Mouse (Mus musculus) c-Kit-positive CD71-positive TER-119-negative erythroid progenitor cells, embryonic 14.5 days (primary cell): ENCODE results near the gene Sf3b2.
A peak's percentile ranks its signal among the peaks of the same experiment; 100 is the strongest.
"Not testable (repeated sequence)": the region's sequence is repeated elsewhere in the genome, so short reads cannot be mapped to it uniquely, and the experiment has no call there.

Experiments
- DNase-seq: peaks from one replicate; pipeline ENCODE4 v3.0.0-alpha.2; 2013; ENCODE audit warnings: low read depth

Sf3b2 gene

DNA sequence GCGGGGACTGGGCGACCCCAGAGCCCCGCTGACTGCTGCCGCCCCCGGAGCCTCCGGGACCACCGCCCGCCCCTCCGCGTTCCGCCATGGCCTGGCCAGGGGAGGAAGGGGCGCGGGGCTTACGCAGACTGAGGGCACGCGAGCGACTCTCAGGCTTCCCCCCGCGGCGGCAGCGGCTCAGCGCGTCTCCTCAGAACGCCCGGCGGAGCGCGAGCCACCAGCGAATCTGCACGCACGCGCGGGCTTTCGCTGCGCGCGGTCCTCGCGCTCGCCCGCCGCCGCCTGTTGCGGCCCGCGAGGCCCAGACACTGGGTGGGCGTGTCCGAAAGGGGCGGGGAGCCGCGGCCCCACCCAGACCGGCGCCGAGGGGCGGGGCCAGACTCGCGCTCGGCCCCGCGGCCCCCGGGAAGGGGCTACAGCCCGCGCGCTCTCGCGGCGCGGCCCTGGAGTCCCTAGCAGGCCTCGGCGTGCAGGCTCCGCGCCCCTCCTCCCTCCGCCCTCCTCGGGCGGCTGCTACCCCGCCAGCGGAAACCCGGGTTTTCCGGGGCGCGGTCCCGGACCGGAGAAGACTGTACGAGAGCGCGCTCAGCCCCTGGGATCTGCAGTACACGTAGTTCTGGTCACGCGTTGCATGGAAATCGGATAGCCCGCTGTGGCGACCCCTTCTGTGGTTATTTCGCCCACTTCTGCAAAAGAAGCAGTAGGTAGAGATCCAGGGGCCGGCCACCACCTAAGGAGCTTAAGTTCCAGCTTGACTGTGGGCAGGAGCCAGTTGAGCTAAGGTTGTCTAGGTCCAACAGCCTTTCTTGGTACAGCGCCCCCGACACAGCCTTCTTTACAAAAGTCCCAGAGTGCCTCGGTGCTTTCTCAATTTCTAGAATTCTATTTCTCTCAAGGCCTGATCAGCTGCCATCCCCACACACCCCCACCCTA lies 22.2 kb downstream of the Sf3b2 start, which contains the start of gene Pacs1:
TSS of gene Pacs1 (minus strand) at position 319 of the 933 bp plus-strand sequence.
- no peak for DNase-seq

DNA sequence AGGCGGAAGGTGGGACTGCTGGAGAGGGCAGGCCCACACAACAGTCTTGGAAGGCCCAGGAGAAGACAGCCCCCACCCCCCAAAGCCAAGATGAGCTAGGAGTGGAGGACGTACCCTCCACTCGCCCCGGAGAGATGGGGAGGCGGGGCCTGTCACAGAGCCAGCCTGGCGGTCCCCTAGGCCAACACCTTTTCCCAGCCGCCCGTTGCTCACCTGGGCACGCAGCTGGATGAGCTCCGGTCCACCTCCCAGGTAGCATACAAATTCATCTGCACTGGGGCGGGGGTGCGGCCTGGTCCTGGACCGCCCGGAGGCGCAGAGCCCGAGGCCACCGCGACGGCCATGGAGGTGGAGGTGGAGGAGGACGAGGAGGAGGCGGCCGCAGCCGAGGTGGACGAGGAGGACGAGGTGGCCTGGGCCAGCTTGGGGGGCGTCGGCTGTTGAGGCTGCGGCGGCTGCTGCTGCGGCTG lies 22.9 kb downstream of the Sf3b2 start:
- DNase-seq = no peak

DNA sequence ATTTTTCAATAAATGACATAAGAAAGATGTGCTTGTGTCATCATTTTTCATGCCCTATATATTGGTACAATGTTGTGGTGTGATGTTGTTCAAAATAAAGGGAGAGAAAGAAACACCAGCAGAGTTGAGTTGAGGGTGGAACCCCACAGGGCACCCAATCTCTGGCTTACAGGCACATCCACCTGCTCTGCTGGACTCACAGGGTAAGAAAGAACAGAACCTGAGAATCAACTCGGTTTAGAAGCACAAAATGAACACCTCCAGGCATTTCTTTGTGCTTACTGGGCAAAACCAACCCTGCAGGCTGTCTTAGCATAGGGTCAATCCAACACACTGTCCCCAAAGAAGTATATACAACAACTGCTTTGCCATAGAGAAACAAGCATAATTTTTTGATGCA lies 23.8 kb downstream of the Sf3b2 start:
- no peak for DNase-seq

DNA sequence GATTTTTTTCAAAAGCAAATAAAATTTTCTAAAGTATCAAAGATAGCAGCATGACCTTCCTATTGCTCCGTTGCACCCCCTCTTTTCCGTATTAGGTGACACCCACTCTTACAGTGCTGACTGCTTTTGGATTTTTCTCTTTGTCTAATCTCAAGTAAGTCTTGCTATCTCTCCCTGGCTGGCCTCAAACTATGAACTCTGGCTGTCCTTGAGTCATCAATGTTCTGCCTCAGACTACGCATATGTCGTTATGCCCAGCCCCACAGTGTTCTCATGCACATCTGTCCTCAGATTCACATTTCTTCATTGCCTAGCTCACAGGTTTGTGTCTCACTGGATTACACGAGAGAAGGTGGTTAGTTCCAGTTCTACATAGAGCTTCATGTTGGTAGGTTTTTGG lies 25.9 kb downstream of the Sf3b2 start:
- peak; percentile 56 for DNase-seq

DNA sequence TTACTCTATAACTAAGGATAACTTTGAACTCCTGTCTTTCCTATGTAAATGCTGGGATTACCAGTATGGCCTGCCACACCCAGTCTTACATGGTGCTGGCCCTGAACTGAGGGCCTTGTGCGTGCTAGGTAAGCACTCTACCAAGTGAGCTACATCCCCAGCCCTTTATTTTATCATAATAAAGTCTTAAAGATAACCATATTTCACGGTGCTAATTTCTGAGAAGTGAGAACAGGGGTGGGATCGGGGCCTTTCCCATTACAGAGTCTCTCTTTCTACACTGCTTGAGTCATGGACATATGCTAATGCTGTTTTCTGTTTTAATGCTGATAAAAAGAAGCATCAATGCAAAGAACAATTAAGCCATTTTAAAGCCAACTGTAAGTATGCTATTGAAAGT lies 26.4 kb downstream of the Sf3b2 start:
- peak; percentile 63 for DNase-seq

DNA sequence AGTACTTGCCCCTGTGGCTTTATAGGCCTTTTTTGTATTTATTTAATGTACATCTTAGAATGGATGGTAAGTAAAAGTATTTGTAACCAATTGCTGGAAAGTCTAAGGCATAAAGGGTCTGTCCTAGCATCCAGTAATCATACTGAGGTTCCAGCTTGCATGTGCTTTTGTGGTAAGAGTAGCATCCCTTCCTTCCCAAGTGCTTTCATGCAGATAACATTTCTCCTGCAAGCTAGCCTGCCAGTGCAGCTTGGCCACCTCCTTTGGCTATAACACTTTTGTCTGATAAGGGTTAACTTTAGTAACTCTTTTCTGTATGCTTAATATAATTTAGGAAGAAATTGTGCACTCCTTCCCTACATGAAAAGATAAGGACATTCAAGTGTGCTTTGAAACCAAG lies 27.2 kb downstream of the Sf3b2 start:
- DNase-seq = peak; percentile 62

DNA sequence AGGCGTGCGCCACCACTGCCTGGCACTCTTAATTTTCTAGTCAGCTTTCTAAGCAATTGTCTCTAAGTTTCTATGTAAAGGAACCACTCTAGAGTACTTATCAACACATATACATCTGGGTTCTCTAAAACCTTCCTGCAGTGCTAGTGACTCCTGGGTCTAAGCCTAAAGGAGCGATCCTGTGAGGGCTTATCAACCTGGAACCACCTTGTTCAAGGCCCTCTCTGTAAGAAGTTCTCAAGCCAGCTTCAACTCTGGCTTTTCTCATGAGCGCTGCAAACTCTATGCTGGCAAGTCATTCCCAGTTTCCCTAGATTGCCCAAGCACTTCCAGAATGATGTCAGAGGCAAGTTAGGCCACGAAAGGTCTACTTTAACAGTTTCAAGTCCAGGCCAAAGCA lies 28.2 kb downstream of the Sf3b2 start:
- peak; percentile 82 for DNase-seq

DNA sequence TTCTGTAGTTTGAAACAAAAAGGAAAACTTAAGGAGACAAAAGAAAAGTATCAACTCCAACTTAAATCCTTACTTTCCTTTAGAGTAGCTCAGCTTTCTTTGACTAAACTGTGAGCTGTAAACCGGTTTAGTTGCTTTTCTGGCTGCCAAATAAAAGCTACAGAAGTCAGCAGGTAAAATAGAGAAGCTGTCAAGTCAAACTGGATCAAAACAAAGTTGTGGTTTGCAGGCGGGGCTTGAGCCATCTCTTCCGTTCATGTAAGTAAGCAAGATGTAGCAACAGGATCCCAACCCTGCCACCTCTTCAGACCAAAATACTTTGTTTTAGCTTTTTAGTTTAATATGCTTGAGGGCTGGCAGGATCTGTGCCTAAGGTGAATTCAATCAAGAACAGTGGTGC lies 38.1 kb downstream of the Sf3b2 start:
- DNase-seq = no peak

DNA sequence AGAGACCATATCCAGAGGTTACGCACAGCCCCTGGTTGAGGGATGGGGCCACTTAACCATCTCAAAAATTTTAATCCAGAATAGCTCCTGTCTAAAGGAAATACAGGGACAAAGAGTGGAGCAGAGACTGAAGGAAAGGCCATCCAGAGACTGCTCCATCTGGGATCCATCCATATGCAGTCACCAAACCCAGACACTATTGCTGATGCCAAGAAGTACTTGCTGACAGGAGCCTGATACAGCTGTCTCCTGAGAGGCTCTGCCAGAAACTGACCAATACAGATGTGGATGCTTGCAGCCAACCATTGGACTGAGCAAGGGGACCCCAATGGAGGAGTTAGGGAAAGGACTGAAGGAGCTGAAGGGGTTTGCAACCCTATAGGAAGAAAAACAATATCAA lies 58.3 kb downstream of the Sf3b2 start:
- not testable (repeated sequence) for DNase-seq

DNA sequence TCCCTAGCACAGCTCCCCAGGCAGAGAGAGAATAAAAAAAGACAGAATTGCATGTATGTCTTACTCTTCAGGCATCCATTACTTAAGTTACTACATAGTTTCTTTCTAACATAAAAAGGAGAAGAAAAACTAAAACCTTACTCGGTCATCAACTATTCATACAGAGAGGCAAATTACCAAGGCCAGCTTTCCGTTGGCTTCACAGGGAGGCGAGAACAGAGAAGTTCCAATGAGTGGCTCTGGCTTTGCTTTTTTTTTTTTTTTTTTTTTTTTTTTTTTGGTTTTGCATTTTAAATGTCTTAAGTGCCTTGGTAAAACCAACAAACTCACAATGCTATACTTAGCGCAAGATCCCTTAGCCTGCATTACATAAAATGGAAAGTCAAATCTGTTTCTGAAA lies 62.6 kb downstream of the Sf3b2 start:
- DNase-seq = no peak

DNA sequence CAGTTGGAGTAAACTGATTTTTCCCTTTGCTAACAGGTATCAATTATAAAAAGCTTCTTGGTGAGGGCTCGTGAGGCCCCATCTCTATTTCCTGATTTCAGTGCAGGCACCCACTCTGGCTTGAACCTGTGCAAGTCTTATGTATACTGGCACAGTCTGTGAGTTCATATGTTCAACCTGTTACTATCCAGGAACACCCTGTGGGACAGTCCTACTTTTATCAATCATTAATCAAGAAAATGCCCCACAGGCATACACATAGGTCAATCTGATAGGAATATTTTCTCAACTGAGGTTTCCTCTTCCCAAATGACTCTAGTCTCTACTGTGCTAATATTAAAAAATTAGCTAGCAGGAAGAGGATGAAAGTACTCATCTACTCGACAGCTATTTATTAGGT lies 65.1 kb downstream of the Sf3b2 start:
- DNase-seq = no peak

DNA sequence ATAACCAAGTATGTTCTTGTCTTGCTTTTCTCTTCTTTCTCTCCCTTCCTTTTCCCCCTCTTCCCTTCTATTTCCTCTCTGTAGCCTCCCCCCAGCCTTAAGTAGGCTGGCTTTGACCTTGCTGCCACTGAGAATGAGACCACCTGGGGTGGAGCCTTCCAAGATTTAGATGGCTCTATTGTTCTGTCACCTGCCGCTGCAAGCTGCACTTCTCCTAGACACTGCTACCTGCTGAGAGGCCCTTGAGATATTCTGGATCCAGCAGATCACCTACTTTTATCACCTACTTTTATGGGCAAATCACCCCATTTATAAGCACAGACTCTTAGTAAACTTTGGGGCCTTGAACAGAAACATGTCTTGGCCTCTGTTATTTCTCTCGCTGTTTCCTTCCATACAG lies 70.6 kb downstream of the Sf3b2 start:
- DNase-seq = no peak

DNA sequence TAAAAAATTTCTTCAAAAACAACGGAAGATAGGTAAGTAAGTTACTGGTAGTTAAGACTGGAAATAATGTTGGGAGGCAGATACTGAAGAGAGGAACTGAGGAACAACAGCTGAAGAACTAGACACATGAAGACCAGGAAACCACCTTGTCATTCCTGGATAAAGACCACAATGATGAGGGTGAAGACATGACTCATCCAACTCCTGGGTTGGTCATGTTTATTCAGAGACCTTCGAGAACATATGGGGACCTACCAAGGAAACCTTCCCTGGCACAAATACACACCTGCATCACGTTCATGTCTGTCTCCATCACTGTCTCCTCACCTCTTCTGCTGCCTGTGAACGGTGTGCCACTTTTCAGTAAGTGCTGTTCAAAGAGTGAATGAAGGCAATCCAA lies 71.2 kb downstream of the Sf3b2 start:
- DNase-seq = no peak
